1 mouse cellular context compared by ENCODE assay signal in the genomic region with DNA sequence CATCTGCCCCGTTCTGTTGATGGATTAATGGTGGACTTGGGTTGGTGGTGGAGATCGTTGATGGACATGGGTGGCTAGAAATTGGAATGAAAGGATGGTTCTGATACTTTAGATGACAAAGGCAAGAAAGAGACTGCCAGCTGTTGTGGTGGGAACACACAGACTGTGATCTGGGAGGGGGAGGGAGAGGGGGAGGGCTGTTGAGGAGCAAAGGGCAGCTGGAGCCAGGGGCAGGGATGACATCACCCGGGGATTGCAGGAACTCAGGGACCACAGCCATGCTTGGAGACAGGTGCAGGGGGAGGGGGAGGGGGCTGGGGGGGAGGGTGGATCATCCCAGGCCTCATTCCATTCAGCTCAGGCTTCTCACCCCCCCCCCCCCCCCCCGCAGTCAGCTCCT.
TF ChIP-seq lines count a peak whose summit lies in the region.

No protein-coding gene starts in this region.

TF ChIP-seq in myocyte, 11 proteins besides CTCF, POLR2A, EP300 and RAD21:
- TF ChIP-seq MYOG (IDR thresholded peaks at IDR 0.05; ENCODE audit: control insufficient read depth in 1 of 3, insufficient read depth in 1 of 3, insufficient read length in 2 of 3, low read depth in 2 of 3) (peak; percentile 86 to 96 (median 89)), TCF12 (IDR thresholded peaks at IDR 0.05; ENCODE audit: insufficient read depth, poor library complexity, severe bottlenecking) (peak; percentile 66), REST (IDR thresholded peaks at IDR 0.05; ENCODE audit: insufficient read depth, insufficient read length) (no peak), USF1 (IDR thresholded peaks at IDR 0.05; ENCODE audit: low read depth) (no peak), MAX (IDR thresholded peaks at IDR 0.05; ENCODE audit: low read depth) (no peak), E2F4 (IDR thresholded peaks at IDR 0.05; ENCODE audit: insufficient read depth) (no peak), MYOD1 (IDR thresholded peaks at IDR 0.05; ENCODE audit: control insufficient read depth in 1 of 3, insufficient read length in 2 of 3, low read depth in 2 of 3) (peak; percentile 61 to 94 (median 87)), CEBPB (IDR thresholded peaks at IDR 0.05; ENCODE audit: insufficient read depth, poor library complexity, severe bottlenecking) (no peak), POLR2AphosphoS2 (IDR thresholded peaks at IDR 0.05; ENCODE audit: insufficient read length, low read depth) (no peak), SRF (IDR thresholded peaks at IDR 0.05; ENCODE audit: control insufficient read depth, insufficient read length, low read depth) (no peak), TCF3 (IDR thresholded peaks at IDR 0.05; ENCODE audit: insufficient read length, low read depth) (peak; percentile 73)
